Mouse (Mus musculus): Measurements from ENCODE around the gene Dlg1.

DNA sequence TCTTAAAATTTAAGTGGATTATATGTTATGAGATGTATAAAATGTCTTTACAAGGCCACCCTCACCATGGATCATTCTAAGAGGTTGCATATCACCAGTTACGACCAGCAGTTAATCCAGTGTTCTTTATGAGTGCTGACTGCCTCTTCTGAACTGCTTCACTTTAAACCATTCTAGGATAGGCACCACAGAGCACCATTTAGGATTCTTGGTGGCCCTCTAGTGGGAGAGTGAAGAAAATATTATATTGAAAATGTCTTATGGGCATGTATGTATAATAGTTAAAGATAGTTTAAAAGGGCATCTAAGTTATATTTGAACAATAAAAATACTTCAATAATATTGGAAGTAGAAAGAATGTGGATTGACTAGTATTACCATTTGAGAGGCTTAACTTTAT lies 60.9 kb downstream of the Dlg1 start:
- TF ChIP-seq FOSL1 (IDR thresholded peaks at IDR 0.05; ENCODE audit: insufficient read depth, low read length, poor library complexity, severe bottlenecking), result no peak
- TF ChIP-seq CEBPB (IDR thresholded peaks at IDR 0.05; ENCODE audit: low read depth), result no peak
- no peak for TF ChIP-seq MYOG (IDR thresholded peaks at IDR 0.05; ENCODE audit: control insufficient read depth, extremely low read depth, insufficient read length)

Measured in C2C12 (cell line).